Mouse (Mus musculus) effector memory CD4-positive, alpha-beta T cell, adult 5 months (primary cell): ENCODE results near the gene Zfp143. TPM values are rescaled to one million over a fixed set of nuclear protein-coding genes. Genes with fewer than 3 reads are reported as not detected.

Experiments
- polyA plus RNA-seq: library from polyadenylated mRNA; unstranded; fragments of 100-300 nt; shearing (Covaris generic); gene quantifications from one replicate; pipeline ENCODE4 v1.2.1, GENCODE M21; 2017

Gene Zfp143
- 23.8 TPM for polyA plus RNA-seq

GRCm38 (mm10) chr7:110061199-110061751 is at the start of gene Zfp143:
Zfp143 (plus strand) TSS chr7:110061217.

GRCm38 (mm10) chr7:110018117-110018630 is 42.8 kb upstream of the Zfp143 start, which contains the start of gene Ipo7:
Ipo7 (plus strand) TSS chr7:110018274.

GRCm38 (mm10) chr7:110121516-110122288 is 60.7 kb downstream of the Zfp143 start, which contains the start of gene Wee1:
Wee1 (plus strand) TSS chr7:110122046.

Other genes with a start within 250 kb of the Zfp143 start
- not detected for gene Scube2, start 195.5 kb upstream of the Zfp143 start, polyA plus RNA-seq
- gene Dennd5a, start 100.7 kb upstream of the Zfp143 start, polyA plus RNA-seq = 12.0 TPM
- 43.9 TPM for gene Tmem41b, start 74.3 kb upstream of the Zfp143 start, polyA plus RNA-seq
- 35.8 TPM for gene Ipo7, start 42.9 kb upstream of the Zfp143 start, polyA plus RNA-seq
- 1.7 TPM for gene Wee1, start 60.8 kb downstream of the Zfp143 start, polyA plus RNA-seq
- 7.9 TPM for gene Swap70, start 160.5 kb downstream of the Zfp143 start, polyA plus RNA-seq